Mouse (Mus musculus): ENCODE data around the gene Zfp655.
"Not testable (repeated sequence)": the region's sequence is repeated elsewhere in the genome, so short reads cannot be mapped to it uniquely, and the experiment has no call there.

Zfp655 gene

GRCm38 (mm10) chr5:145223395-145223794 is 8.1 kb upstream of the Zfp655 start:
- no peak for DNase-seq

- no peak for DNase-seq
These were observed 5.1 kb upstream of the Zfp655 start for GRCm38 (mm10) chr5:145226453-145226852.

GRCm38 (mm10) chr5:145229283-145229682 is 2.2 kb upstream of the Zfp655 start:
- DNase-seq, result not testable (repeated sequence)

DNA sequence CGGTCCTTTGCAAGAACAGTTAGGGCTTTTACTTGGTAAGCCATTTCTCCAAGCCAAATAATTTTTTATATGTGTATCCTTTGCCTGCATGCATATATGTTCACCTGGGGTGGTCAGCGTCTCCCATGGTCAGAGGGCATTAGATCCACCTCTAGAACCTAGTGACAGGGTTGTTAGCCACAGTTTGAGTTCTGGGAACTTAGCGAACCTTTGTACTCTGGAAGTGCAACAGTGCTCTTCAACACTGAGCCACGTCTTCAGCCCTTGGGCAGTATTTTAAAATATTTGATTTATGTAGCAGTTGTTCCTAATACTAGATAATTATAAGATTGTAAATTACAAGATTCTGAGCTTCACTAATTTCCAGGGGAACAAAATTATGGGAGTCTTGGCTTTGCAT is 874 bp upstream of the Zfp655 start:
- DNase-seq, result no peak

GRCm38 (mm10) chr5:145231893-145232411 is 437 bp downstream of the Zfp655 start:
- no peak for DNase-seq

- peak in 1 of 2 experiments; percentile 30 for DNase-seq
These were observed 3.1 kb downstream of the Zfp655 start for GRCm38 (mm10) chr5:145234636-145235035.

GRCm38 (mm10) chr5:145249520-145249919 is 18.0 kb downstream of the Zfp655 start:
- DNase-seq, result no peak

DNA sequence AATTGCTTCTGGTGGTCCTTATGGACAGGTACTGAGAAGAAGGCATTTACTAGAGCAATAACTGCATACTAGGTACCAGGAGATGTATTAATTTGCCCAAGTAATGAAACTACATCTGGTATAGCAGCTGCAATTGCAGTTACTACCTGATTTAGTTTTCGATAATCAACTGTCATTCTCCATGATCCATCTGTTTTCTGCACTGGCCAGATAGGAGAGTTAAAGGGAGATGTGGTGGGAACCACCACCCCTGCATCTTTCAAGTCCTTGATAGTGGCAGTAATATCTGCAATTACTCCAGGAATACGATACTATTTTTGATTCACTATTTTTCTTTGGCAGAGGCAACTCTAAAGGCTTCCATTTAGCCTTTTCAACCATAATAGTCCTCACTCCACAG is 42.1 kb downstream of the Zfp655 start:
- DNase-seq, result not testable (repeated sequence)

DNA sequence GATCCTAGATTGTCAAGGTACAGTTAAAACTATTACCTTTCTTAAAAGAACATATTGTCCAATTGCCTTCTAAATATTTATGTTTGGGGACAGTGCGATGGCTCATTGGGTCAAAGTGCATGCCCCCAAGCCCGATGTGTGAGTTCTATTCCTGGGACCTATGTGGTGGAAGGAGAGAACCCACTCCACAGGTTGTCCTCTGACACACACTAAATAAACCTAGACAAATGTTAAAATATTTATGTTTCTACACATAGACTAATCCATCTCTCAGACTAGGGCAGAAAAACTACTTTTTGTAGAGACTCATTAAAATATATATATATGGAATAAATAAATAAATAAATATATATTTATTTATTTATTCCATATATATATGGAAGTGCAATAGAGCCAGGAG is 48.4 kb downstream of the Zfp655 start:
- DNase-seq, result no peak

DNA sequence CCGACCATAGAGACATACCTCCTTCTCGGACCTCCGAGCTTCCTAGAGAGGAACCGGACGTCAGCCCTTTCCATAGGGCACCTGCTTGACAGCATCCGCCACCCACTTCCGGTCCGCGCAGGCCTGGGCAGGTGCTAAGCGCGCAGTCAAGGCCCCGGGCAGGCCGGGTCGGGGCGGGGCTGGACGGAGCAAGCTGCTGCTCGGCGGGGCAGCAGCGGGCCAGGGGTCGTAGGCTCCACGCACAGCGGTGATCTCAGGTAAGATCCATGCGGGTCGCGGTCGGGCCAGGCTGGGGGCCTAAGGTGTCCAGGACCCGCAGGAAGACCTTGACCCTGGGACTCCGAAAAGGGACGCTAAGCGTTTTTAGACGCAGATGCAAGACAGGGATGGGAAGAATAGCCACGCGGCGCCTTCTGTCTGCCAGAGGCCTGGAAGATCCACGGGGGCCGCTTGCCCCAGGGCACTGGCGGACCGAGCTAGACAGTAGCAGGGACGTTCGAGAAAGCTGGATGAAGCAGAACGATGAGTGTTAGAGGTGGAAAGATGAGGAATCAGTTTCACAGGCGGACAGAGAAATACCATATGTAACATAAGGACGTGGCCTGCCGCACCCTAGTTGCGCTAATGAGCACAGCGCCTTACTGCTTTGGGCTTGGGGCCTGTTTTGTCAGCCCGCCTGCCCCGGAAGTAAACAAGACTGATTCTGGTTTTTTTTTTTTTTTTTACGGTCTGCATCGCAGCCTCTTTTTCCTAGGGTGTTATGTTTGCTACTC is 49.0 kb downstream of the Zfp655 start, which contains the start of gene Zscan25:
Gene Zscan25 (plus strand): TSS at position 130 of the 773 bp plus-strand sequence.
- peak; percentile 91 to 95 for DNase-seq

DNA sequence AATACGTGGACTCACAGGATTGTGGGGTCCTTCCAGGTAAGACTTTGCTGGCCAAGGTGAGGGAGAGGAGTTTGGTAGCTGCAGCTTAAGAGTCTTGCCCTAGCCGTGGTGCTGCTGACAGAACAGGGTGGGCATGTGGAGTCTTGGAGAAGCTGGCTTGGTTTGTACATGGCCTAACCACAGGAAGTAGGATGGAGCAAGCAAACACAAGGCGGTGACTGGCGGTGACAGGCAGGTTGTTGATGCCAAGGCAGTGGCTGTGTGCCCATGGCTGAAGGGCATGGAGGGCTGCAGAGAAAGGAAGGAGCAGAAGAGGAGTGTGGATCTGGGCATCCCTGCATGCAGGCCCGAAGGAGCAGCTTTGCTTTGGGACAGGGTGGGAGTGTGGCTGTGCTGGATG is 56.9 kb downstream of the Zfp655 start:
- DNase-seq, result no peak

DNA sequence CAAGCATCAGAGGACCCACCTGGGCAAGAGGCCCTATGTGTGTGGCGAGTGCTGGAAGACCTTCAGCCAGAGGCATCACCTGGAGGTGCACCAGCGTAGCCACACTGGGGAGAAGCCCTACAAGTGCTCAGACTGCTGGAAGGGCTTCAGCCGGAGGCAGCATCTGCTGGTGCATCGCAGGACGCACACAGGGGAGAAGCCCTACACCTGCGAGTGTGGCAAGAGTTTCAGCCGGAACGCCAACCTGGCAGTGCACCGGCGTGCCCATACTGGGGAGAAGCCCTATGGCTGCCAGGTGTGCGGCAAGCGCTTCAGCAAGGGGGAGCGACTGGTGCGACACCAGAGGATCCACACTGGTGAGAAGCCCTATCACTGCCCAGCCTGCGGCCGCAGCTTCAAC is 59.2 kb downstream of the Zfp655 start:
- DNase-seq, result no peak

DNA sequence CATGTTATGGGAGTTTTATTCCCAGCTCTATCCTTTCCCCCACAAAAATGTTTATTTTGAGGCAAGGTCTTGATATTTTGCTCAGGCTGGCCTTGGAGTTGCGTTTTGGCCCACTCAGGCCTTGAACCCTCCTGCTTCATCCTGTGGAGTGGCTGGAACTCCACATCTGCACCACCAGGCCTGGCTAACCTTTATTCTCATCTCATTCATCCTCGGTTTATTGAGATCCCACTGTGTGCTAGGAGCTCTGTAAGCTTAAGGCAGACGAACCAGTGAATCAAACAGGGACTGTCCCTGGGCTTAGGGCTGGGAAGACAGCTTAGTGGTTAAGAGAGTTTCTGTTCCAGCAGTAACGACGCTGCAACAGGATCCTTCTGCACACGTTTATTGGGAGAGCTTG is 60.9 kb downstream of the Zfp655 start:
- no peak for DNase-seq

Data from lung, postnatal 4 days (tissue).